Mouse (Mus musculus) thymus, adult 2 months (tissue): ENCODE data around the gene Ubald2.

ENCODE experiments used
- CTCF ChIP-seq: fragments of 200-500 bp; IDR thresholded peaks from 2 replicates; pipeline ENCODE4 v1.5.1; 2012; ENCODE audit warnings: mild to moderate bottlenecking, control low read depth, low read length, moderate library complexity, borderline replicate concordance; ENCODE audit not compliant: control insufficient read depth, poor library complexity, insufficient read depth; ENCODE audit errors: extremely low read depth
- POLR2A ChIP-seq: fragments of 200-500 bp; IDR thresholded peaks from 2 replicates; pipeline ENCODE4 v1.6.1; 2012; ENCODE audit warnings: mild to moderate bottlenecking, low read length, control low read depth, moderate library complexity; ENCODE audit not compliant: control insufficient read depth, poor library complexity, insufficient read depth; ENCODE audit errors: extremely low read depth

DNA sequence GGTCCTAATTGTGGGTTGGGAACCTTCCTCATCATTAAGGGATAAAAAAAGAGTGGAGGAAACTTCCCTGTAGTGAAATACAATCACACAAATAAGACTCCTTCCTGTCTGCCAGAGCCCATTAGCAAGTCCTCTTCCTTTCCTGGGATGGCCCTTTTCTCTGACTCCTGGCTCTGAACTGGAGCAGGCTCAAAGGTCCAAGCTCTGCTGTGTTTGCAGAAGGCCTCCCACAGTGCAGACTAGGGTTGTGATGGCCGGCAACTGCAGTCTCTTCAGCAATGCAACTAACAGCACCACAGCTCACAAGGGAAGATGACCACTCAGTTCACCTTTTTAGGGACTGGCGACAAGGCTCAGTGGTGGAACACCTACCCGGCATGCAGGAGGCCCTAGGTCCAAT lies 36.4 kb downstream of the Ubald2 start:
- TF ChIP-seq POLR2A (no peak), CTCF (no peak)
